Mouse (Mus musculus): ENCODE results near the gene Lrrtm3. TPM values are rescaled to one million over a fixed set of nuclear protein-coding genes. Genes with fewer than 3 reads are reported as not detected.
A peak's percentile ranks its signal among the peaks of the same experiment; 100 is the strongest.

Gene Lrrtm3
- total RNA-seq (2014; fragmentation: Nextera tagmentation) (not detected in 2 replicates), total RNA-seq (2017) (not detected in 2 replicates)

GRCm38 (mm10) chr10:64089680-64090460 is at the start of gene Lrrtm3:
Lrrtm3 (minus strand) TSS chr10:64090277.
- ATAC-seq (replicated peaks; ENCODE audit: poor library complexity, severe bottlenecking), result no peak

- ATAC-seq (replicated peaks; ENCODE audit: poor library complexity, severe bottlenecking), result no peak
These were observed 45.4 kb upstream of the Lrrtm3 start for GRCm38 (mm10) chr10:64135481-64135880.

- ATAC-seq (replicated peaks; ENCODE audit: poor library complexity, severe bottlenecking), result no peak
These were observed 43.4 kb upstream of the Lrrtm3 start for GRCm38 (mm10) chr10:64133461-64133860.

- no peak for ATAC-seq (replicated peaks; ENCODE audit: poor library complexity, severe bottlenecking)
These were observed 40.5 kb upstream of the Lrrtm3 start for GRCm38 (mm10) chr10:64130397-64131150.

- ATAC-seq (replicated peaks; ENCODE audit: poor library complexity, severe bottlenecking), result no peak
These were observed 28.8 kb upstream of the Lrrtm3 start for GRCm38 (mm10) chr10:64118833-64119232.

GRCm38 (mm10) chr10:64115246-64115645 is 25.2 kb upstream of the Lrrtm3 start:
- ATAC-seq (replicated peaks; ENCODE audit: poor library complexity, severe bottlenecking), result no peak

GRCm38 (mm10) chr10:64096532-64096931 is 6.5 kb upstream of the Lrrtm3 start:
- no peak for ATAC-seq (replicated peaks; ENCODE audit: poor library complexity, severe bottlenecking)

GRCm38 (mm10) chr10:64088774-64089460 is 1.2 kb downstream of the Lrrtm3 start:
- ATAC-seq (replicated peaks; ENCODE audit: poor library complexity, severe bottlenecking), result no peak

GRCm38 (mm10) chr10:64087936-64088773 is 1.9 kb downstream of the Lrrtm3 start:
- ATAC-seq (replicated peaks; ENCODE audit: poor library complexity, severe bottlenecking), result no peak

GRCm38 (mm10) chr10:64087521-64087920 is 2.6 kb downstream of the Lrrtm3 start:
- no peak for ATAC-seq (replicated peaks; ENCODE audit: poor library complexity, severe bottlenecking)

GRCm38 (mm10) chr10:64086567-64087391 is 3.3 kb downstream of the Lrrtm3 start:
- ATAC-seq (replicated peaks; ENCODE audit: poor library complexity, severe bottlenecking), result no peak

GRCm38 (mm10) chr10:64086183-64086566 is 3.9 kb downstream of the Lrrtm3 start:
- ATAC-seq (replicated peaks; ENCODE audit: poor library complexity, severe bottlenecking), result no peak

GRCm38 (mm10) chr10:64084465-64084864 is 5.6 kb downstream of the Lrrtm3 start:
- ATAC-seq (replicated peaks; ENCODE audit: poor library complexity, severe bottlenecking), result peak; percentile 76

- ATAC-seq (replicated peaks; ENCODE audit: poor library complexity, severe bottlenecking), result no peak
These were observed 6.3 kb downstream of the Lrrtm3 start for GRCm38 (mm10) chr10:64083813-64084212.

GRCm38 (mm10) chr10:64082345-64082744 is 7.7 kb downstream of the Lrrtm3 start:
- ATAC-seq (replicated peaks; ENCODE audit: poor library complexity, severe bottlenecking), result no peak

- no peak for ATAC-seq (replicated peaks; ENCODE audit: poor library complexity, severe bottlenecking)
These were observed 13.5 kb downstream of the Lrrtm3 start for GRCm38 (mm10) chr10:64076410-64077052.

GRCm38 (mm10) chr10:64075944-64076343 is 14.1 kb downstream of the Lrrtm3 start:
- no peak for ATAC-seq (replicated peaks; ENCODE audit: poor library complexity, severe bottlenecking)

GRCm38 (mm10) chr10:64063704-64064103 is 26.4 kb downstream of the Lrrtm3 start:
- no peak for ATAC-seq (replicated peaks; ENCODE audit: poor library complexity, severe bottlenecking)

GRCm38 (mm10) chr10:64049946-64050345 is 40.1 kb downstream of the Lrrtm3 start:
- ATAC-seq (replicated peaks; ENCODE audit: poor library complexity, severe bottlenecking), result no peak
